Mouse (Mus musculus) neural tube, embryonic 10.5 days (tissue): ENCODE measurements at regions not wholly inside any gene's neighbourhood (a gene's known extent, or its start where the extent isn't known, plus 50 kb on each side); places are given as distances from the start of the nearest gene placed in this dataset.

Source experiments
- DNase-seq: peaks from one replicate; pipeline ENCODE4 v3.0.0-alpha.2; 2017; ENCODE audit warnings: low spot score; ENCODE audit errors: extremely low spot score

DNA sequence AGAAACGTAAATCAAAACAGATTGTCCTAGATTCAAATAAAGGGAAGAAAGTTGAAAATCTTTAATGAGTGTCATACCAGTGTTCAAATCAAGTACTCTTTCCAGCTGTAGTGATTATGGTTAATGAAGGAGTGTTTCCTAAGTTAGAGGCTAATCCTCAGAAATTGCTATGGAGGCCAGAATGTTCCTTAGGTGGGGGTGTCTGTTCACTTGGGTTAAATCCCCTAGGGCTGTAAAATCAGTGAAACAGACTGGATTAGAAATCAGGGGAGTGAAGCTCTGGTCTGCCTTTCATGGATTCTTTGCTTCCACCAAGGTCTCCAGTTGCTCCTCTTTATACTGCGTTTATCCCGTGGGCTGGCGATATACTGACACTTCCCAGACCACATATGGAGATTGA is 270.7 kb upstream of the 1700056E22Rik start:
- no peak for DNase-seq

DNA sequence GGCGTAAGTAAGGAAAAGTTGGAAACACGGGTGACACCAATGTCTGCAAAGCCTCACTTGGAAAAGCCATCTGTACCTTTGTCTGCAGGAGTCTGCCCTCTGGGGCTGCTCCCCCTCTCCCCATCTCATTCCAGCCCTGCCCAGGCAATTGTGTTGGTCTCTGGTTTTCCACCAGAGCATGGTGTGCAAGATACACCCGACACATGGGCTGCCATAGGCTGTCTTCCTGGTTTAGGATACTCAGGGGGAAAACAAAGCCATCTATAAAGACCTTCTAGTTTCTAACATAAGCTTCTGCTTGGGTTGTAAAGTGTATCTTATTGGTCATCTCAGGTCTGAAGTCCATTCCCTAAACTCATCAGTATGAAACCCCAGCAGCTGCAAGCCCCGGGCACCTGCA is 270.1 kb upstream of the 1700056E22Rik start:
- DNase-seq = no peak

DNA sequence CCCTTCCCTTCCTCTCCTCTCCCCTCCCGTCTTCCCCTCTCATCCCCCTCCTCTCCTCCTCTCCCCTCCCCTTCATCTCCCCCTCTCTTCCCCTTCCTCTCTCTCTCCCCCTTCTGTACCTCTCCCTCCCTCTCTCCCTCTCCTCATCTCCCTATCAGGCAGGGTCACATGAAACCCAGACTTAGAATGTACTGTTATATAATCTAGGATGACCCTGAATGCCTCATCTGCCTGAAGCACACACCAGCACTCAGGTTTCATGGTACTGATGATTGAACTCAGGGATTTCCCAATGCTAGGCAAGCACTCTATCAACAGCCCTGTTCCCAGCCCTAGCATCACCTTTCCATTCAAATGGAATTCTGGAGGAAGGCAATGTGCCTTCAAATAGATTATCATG is 264.6 kb upstream of the 1700056E22Rik start:
- no peak for DNase-seq

DNA sequence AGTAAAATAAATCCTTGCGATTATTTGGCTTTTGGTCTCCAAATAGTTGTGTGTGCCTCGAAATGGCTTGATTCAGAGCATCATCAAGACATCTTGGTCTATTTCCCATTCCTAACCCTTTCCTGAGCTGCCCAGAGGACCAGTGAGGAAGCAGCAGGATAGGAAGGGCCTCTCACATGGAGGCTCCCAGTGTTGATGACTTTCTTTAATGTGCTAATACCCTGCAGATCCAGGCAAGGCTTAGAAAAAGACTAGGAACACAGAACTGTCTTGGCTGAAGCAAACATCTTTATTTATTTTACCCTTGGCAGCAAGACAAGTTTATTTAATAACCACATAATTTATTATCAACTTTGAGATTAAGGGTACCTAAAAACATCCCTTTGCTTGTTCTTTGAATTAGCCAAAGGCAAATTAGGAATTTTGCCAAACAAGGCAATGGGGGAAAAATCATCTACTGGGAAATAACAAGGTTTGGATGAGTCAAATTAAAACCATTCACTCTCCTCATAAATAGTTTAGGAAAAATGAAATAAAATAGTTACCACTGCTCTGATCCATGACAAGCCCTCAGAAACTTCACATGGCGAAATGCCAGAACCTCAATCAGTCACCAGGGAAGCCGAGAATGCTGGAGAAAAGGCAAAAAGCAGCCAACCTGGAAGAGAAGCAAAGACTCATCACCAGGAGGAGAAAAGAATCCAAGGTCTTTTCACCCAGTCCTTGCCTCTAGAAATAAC is 263.1 kb upstream of the 1700056E22Rik start:
- DNase-seq = no peak

DNA sequence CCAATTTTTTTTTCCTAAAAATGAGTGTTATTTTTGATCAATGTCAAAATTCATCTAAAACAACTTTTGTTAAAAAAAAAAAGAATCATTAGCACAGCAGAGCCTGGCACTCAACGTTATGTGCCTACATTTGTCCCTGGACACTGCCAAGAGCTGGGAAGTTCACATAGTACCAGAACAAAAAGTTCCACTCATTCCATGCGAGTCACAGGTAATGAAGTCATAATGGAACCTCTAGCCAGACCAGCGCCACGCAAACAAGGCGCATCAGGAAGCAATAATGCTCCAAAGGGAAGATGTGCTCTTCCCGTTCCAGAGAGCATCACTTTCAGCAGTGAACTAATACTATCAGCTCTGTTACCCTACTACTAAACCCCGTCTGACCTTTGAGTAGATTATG is 257.0 kb upstream of the 1700056E22Rik start:
- DNase-seq = no peak

DNA sequence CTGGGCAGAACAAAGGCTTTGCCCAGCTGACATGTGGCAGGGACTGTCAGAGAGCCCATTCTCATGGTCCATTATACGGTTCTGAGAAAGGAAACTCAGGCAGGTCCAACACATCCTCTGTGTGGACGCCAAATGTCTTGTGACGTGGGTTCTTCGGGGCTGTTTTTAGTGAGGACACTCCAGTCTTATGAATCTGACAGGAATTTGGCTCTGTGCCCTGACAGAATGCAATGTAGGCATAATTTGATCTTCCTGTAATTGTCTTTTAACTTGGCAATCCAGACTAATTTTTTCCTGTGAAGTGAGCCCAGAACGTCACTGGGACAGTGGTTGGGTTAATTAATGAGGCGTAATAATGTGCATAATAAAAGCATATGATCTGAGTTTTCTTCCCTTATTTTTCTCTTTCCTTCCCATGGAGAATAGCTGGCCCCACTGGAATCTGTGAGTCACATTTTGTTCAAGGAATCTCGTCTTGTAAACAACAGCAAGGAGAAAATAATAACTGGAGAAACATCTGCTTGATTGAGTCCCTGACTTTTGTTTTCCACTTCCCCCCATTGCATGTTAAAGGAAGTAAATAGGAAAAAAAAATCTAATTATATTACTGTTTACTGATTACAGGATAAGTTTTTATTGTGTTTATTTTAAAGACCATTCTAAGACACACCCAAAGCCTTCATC is 255.8 kb upstream of the 1700056E22Rik start:
- no peak for DNase-seq

DNA sequence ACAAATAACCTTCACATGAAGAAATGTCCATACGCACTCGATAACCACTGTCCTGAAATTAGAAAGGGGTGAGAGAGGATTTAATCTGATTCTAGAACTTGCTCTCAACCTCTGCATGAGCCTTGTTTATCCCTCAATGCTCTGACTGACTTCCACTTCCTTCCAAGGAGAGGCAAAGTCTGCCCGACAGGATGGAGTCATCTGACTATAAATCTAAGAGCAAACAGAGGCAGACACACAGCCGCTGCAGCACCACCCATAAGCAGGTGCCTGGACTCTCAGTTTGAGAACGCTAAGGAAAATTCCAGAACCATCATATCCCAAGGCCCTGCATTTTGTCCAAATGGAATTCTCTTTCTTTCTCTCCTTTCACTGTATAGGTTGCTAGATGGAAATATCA is 247.7 kb upstream of the 1700056E22Rik start:
- no peak for DNase-seq

DNA sequence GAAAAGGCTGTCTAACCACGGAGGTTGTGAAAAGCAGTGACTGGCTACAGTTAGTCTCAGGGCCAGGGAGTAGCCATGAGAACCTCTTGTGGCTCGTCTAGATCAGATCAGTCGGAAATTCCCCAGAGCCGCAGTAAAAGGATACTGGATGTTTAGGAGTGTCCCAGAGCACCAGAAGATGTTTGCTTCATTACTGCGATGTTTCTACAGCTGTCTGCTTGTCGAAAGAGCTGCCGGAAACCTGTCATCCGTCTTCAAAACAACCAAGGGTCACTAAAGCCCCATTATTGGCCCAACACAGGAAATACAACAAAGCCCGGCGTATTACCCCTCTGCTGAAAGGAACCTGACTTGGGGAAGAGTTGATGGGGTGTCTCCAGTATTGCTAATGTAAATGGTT is 245.2 kb upstream of the 1700056E22Rik start:
- no peak for DNase-seq

DNA sequence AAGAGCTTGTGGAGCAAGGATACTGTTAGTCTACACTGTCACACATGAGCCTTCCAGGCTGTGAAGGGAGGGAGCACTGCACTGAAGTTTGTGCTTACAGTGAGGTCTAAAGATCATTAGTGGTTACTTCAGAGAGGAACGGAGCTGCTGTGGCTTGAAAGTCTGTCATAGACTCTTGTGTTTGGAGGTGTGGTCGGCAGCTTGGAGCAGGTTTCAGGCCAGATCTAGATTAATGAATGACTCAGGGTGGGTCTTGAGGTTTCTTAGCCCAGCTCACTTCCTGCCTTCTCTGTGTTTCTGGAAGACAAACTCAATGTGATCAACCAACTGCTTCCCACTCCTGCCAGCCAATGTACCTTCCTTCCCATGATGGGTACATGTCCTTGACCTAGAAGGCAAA is 242.9 kb upstream of the 1700056E22Rik start:
- no peak for DNase-seq

DNA sequence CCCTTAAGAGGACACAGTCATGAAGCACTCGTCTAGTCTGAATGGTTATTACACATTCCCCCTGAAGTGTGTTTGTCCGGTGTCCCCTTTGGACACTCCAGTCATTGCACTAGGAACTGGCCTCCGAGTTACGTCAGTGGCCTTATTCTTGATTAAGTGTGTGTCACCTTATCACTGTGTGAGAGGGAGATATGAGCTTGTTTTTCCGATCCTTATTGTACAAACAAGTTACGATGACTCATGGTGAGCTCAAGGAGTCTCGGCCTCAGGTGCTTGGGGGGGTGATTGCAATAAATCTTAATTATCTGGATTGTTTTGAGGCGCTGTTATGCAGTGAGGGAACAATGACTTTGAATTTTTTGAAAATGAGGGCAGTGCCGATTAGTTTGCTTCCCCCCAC is 241.8 kb upstream of the 1700056E22Rik start:
- DNase-seq = no peak

DNA sequence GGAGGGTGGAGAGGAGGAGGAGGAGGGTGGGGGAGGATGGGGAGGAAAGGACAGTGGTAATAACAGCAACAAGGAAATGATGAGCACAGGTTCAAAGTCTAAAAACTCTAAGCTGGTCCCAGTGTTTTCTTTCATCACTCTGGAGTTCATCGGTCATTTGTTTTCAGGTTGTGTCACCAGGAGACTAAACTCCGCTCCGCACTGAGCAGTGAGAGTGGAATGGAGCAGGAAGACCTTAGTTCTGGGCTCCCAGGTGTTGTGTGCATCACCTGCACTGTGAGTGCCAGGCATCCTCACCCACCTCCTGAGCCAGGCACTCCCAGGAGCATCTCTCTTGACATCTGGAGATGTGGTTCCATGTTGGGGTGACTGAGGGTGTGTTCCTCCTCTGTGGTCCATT is 241.3 kb upstream of the 1700056E22Rik start:
- no peak for DNase-seq

DNA sequence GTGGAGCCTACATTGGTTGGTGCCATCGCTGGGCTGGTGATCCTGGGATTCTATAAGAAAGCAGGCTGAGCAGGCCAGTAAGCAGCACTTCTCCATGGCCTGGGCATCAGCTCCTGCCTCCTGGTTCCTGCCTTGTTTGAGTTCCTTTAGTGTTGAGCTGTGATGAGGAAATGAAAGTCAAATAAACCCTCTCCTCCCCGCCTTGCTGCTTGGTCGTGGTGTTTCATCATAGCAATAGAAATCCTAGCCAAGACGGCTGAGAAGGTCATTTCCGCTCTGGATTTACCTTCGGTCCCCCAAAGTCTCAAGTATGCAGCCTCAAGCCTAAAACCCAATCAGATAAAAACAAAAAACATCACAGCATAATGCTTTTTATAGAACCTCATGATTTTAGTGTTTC is 240.6 kb upstream of the 1700056E22Rik start:
- DNase-seq = no peak

DNA sequence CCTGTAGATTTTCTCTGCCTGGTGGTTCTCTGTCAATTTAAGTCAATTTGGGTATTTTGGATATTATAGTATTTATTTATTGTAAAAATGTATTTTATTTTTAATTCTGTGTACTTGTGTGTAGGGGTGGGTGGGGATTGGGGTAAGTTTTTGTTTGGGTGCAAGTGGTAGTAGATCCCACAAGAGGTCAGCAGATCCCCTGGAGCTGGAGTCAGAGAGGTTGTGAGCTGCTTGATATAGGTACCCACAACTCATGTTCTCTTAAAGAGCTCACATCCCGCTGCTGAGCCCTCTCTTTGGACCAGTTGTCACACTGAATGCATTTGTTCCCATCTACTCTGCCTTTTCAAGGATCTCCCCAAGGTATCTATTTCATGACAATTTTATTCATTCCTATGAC is 239.6 kb upstream of the 1700056E22Rik start:
- no peak for DNase-seq

DNA sequence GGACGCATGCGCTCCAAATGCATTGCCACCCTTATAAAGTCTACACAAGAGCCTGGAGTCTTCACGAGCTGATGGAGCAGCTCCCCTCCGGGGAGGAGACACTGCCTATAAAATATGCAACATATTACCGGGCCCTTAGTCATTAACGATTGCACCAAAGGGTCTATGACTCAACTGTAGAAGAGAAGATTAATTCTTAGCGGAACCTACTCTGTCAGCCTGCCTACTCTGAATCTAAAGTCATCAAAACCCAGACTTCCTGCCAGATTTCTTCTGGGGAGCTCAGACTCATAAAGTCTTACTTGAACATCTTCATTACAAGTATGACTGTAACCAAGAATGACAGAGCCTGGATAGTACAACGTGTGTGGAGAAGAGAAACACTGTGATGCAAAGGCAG is 237.2 kb upstream of the 1700056E22Rik start:
- DNase-seq = no peak

DNA sequence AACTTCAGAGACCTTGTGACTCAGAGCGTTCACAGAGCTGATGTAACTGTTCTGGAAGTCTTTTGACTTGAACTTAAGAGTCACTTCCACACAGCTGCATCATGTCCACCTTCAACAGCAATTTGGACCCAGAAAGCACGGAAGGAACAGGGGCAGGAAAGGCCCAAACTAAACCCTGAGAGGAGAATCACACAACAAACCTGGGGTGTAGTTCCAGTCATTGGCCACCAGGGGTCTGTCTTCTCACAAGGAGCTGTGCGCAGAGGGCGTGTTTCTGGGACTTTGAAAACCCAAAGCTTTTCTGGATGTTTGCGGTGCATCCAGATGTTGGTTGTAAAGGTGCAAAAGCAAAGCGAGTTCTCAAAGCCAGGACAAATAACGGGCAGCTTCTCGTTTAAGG is 231.9 kb upstream of the 1700056E22Rik start:
- DNase-seq = peak; percentile 60

DNA sequence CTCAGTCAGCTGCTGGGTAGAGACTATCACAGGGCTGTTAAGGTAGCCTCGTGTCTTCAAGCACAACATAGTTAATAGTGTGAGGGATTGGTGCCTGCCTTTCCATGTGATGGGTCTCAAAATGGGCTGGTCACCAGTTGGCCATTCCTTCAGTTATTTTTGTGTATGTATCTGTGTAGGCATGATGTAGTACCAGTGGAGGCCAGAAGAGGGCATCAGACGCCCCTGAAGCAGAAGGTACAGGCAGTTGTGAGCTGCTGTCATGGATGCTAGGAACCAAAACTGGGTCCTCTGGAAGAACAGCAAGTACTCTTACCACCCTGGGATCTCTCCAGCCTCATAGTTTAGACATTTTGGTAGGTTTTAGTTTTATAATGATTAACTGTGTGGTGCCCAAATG is 228.9 kb upstream of the 1700056E22Rik start:
- no peak for DNase-seq

DNA sequence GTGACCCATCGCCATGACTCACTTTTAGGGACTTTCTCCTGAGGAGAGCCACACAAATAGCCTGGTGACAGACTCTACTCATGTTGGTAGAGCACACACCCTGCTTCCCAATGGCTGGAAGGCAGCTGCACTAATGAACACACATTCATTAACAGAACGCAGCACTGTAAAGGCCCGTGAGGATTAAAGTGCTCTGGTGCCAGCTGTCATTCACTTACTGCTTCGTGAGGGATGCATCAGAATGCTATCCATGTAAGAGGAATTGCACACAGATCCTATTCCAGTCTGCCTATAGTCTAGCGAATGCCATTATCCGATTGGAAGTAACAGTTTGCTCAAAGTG is 227.3 kb upstream of the 1700056E22Rik start:
- DNase-seq = no peak

DNA sequence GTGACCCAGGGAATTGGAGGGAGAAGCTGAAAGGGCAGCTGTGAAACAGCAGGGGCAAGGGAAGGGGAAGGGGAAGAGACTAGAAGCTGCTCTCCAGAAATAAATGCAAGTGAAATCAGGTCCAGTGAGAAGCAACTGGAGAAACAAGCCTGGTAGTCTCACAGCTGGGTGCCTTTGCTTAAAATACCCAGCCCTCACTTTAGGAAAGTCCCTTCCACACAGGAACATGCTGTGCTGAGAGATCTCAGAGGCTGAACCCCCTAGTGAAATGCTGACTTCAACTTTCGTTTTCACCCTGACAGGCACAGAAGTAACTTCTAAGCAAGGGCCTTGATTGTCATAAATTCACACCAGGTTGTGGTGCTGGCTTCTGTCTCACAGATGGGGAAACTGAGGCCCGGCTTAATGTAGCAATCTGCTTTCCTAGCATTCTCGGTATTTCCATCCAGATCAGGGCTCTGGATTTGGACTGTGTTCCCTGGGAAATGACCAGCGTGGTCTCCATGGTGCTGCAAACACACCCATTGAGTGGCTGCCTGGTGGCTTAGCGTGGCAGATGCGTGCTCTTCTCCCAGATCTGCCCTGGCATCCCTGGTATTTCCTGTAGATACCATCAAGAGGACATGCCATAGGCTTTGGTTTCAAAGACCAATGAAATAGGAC is 226.8 kb upstream of the 1700056E22Rik start:
- DNase-seq = no peak

DNA sequence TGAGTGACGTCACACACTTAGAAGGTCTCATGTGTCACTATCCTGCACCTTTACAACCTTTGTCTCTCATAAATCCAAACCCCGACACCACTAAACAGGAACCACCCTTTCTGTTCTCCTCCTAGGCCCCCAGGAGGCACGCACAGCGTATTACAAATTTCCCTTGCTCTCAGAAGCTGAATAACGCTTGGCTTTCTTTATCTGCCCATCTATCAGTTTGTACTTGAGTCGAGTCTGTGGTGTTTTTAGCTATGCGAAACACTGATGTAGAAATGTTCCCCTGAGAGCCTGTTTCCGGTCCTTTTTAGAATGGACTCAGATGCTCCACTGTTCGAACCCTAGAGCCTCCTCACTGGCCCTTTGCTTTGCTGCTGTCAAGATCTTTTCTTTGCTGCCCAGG is 225.8 kb upstream of the 1700056E22Rik start:
- DNase-seq = no peak

DNA sequence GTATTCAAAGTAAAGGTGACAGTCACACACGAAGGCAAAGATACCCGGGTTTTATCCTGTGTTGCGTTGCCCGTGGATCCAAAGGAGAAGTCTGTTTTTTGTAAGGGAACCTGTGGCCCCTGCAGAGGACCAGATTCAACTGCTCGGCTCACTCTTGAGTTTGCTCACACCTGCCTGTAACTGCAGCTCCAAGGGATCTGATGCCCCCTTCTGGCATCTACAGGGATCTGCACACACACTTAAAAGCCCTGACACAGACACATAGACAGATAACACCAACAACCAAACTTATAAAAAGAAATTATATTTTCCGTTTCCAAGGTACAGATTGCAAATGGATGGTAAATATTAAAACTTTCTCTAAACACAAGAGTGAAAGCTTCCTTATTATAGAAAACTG is 223.3 kb upstream of the 1700056E22Rik start:
- DNase-seq = no peak

DNA sequence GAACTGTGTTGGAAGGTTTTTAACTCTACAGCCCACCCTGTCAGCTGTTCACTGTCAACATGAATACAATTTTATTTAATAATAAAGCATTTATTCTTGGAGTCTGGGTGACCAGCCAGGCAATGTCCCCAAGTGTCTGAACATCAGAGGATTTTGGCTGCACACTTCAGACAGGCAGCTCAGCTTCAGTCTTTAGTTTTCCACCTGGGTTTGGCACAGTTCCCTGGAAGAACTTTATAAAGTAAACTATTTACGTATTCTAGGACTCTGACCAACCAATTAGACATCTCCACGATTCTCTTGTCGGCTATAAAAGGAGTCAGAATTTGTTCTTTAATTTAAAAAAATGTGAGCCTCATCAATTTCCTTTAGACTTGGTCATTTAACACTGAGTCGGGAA is 220.8 kb upstream of the 1700056E22Rik start:
- DNase-seq = no peak

DNA sequence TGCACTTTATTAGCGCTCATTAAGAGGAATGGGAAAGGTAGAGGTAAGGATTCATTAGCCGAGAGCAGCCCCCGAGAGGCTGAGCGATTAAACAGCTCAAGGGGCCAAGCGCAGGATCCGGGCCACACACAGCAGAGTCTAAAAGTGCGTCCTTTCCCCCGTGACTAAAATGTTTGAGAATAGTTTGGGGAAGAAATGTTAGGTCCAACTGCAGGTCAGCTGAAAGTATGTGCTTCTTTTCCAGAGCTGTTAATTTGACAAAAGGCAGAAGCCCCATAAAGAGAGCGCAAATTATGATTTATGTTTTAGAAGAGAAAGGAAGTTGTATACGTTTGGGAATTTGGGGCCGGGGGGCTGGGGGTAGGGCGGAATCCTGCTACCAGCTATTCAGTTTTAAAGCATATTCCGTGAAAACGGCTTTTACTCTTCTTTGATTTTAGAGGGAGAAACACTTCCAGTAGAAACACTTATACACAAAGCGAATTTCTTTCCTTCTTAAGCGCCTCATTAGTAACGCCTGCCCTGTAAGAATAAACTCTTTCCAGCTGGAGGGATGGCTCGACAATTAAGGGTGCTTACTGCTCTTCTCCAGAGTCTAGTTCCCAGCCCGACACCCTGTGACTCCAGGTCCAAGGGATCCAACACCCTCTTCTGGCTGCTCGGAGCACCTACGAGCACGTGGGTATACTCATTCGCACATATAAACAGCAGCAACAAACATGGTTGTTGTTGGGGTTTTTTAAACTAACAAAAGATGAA is 210.8 kb upstream of the 1700056E22Rik start:
- no peak for DNase-seq
